Mouse (Mus musculus): ENCODE measurements around the gene Gramd1c.

DNA sequence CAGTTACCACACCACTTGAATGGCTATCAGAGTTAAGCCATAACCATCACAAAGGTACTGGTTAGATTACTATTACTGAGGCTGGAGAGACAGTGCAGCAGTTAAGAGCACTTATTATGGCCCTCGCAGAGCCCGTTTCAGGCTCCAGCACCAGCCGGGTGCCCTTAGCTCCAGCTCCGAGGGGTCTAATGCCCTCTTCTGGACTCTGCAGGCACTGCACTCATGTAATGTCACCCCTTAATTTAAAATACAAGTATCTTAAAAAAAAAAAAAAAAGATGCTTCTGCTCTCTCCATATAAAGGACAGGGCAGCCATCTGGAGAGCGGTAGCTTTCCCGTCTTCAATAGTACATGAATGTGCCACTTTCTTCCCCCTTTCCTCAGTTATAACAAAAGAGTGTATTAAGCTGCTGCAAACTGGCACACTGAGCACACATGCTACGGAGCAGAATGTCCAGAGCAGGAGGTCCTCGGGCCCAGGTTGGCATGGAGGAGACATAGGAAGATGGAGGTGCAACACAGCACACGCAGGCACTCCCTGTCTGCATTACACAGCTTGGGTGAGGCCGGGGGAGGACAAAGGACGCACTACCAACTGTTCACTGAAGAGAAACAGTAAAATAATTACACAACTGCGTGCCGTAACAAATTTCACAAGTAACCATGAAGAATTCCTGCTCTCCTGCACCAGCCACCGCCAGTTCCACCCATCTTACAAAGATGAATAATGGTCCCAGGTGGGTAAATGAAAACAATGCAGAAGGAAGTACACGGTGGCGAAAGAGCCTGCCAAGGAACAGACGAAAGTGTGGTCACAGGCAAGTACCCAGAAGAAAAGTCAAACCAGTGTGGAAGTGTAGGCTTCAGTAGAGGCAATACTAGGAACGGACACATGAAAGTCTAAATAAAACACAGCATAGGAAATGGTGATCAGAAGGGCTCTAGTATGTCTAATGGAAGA lies 40.9 kb upstream of the Gramd1c start:
- TF ChIP-seq GATA1 (IDR thresholded peaks at IDR 0.05; ENCODE audit: borderline replicate concordance, low read length) (no peak), FLI1 (IDR thresholded peaks at IDR 0.05; ENCODE audit: low read length) (no peak)

All from megakaryocyte, embryonic 14.5 days (primary cell).